9 mouse cellular contexts compared by ENCODE assay signal in the genomic region with DNA sequence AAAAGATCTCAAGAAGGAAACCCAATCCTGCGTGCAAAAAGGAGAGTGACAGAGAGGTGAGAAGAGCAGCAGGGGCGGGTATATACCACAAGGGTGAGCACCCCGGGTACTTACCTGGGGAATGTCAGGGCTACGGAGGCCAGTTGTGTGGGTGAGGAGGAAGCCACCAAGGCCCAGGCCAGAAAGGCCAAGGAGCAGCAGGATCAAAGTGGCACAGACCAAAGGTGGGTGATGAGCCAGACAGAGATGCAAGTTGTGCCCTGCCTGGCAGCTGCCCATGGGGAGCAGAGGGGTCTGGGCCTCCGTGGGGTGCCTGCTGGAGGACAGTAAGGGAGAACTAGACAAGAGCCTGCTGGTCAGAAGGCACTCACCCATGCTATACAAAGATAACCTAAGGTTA. TPM values are rescaled to one million over a fixed set of nuclear protein-coding genes. Genes with fewer than 3 reads are reported as not detected.
DNase-seq lines count a peak whose midpoint lies in the region; ATAC-seq and TF ChIP-seq lines count a peak whose summit lies in the region.
"Had no signal": no experiment of that assay in that cellular context is flagged by ENCODE, and none has a peak within 500 bp of the region (broad histone marks: within the 10 kb centered on the region; RNA-seq: fewer than 3 reads in every experiment).

No protein-coding gene starts in this region.

- H3K27ac ChIP-seq in spleen, adult 2 months (ENCODE audit: insufficient read depth, low read length): peak overlapping the region; percentile 81
- 0 out of 2 replicates have a peak overlapping the region, but pooled peaks have one; percentile 29 for H3K27ac ChIP-seq in intestine, embryonic 15.5 days
- H3K27ac ChIP-seq in stomach, embryonic 15.5 days: 0 out of 2 replicates have a peak overlapping the region, but pooled peaks have one; percentile 17

- no peaks in the 10 kb centered on the region for H3K9me3 ChIP-seq in intestine, embryonic 15.5 days
- H3K9me3 ChIP-seq in stomach, embryonic 15.5 days: no peaks in the 10 kb centered on the region

- H3K4me2 ChIP-seq in intestine, embryonic 15.5 days (replicated peaks): peak overlapping the region; percentile 81; the same call in 1 of the 2 replicates
- peak overlapping the region; percentile 70 for H3K4me2 ChIP-seq in stomach, embryonic 15.5 days

- DNase-seq in cerebellum, adult 9-11 months: peak; percentile 40
- DNase-seq in cerebellum, postnatal 4 days (ENCODE audit: low spot score in 2 of 2): no peak
- DNase-seq in spleen, adult 2 months (ENCODE audit: low read depth in 1 of 2, low spot score in 2 of 2): no peak
- no peak for DNase-seq in spleen, adult 18-20 months
- no peak for DNase-seq in right cerebral cortex, postnatal 14 days
- DNase-seq in layer of hippocampus, adult 8-10 months (ENCODE audit: low spot score in 2 of 2): no peak
- DNase-seq: adrenal gland, postnatal 14 days had no signal

- TF ChIP-seq CTCF in spleen, adult 2 months (IDR thresholded peaks at IDR 0.05; ENCODE audit: extremely low read depth, insufficient read depth, insufficient read length, insufficient replicate concordance): no peak

- 0 out of 2 replicates have a peak, but pooled peaks cover 1% of the 10 kb centered on the region for H3K36me3 ChIP-seq in spleen, adult 2 months (ENCODE audit: control insufficient read depth, insufficient read depth, low read length)
- no peaks in the 10 kb centered on the region for H3K36me3 ChIP-seq in intestine, embryonic 15.5 days
- H3K36me3 ChIP-seq in stomach, embryonic 15.5 days: no peaks in the 10 kb centered on the region

- no peak for TF ChIP-seq POLR2A in spleen, adult 2 months (IDR thresholded peaks at IDR 0.05; ENCODE audit: low read depth, low read length)

- H3K4me1 ChIP-seq in spleen, adult 2 months (ENCODE audit: control insufficient read depth, insufficient read depth, insufficient read length): peaks cover 8% of the 10 kb centered on the region
- H3K4me1 ChIP-seq in intestine, embryonic 15.5 days (replicated peaks): peaks cover 14% of the 10 kb centered on the region
- peaks cover 15% of the 10 kb centered on the region for H3K4me1 ChIP-seq in stomach, embryonic 15.5 days

- H3K4me3 ChIP-seq in spleen, adult 2 months (ENCODE audit: extremely low read depth, insufficient read depth, insufficient read length): no peak overlapping the region
- H3K4me3 ChIP-seq in intestine, embryonic 15.5 days (replicated peaks): no peak overlapping the region
- no peak overlapping the region for H3K4me3 ChIP-seq in stomach, embryonic 15.5 days (replicated peaks)

- WGBS in spleen, adult 2 months: 68% methylated on average over 5 of the region's 5 CpGs
- WGBS in intestine, embryonic 15.5 days: 89% methylated on average over 5 of the region's 5 CpGs
- 83% methylated on average over 5 of the region's 5 CpGs for WGBS in stomach, embryonic 15.5 days

- no peaks in the 10 kb centered on the region for H3K27me3 ChIP-seq in spleen, adult 2 months (ENCODE audit: control insufficient read depth, insufficient read depth, low read length)
- no peaks in the 10 kb centered on the region for H3K27me3 ChIP-seq in intestine, embryonic 15.5 days (replicated peaks)
- H3K27me3 ChIP-seq in stomach, embryonic 15.5 days (replicated peaks): no peaks in the 10 kb centered on the region

- no peak overlapping the region for H3K9ac ChIP-seq in intestine, embryonic 15.5 days
- H3K9ac ChIP-seq in stomach, embryonic 15.5 days: no peak overlapping the region

- ATAC-seq in intestine, embryonic 15.5 days: no peak
- ATAC-seq in stomach, embryonic 15.5 days (ENCODE audit: insufficient read depth, low FRiP score, low read depth): no peak

RNA-seq across cellular contexts. Expression of a gene that starts 12.4 kb away (rescaled TPM):
- polyA plus RNA-seq in spleen, adult 2 months (2012; rRNA removed): 97.0 and 109 TPM in 2 replicates
- 30.8 and 31.9 TPM in 2 replicates for polyA plus RNA-seq in intestine, embryonic 15.5 days (2015; fragmentation: Nextera tagmentation; extraction: Ambion mirVana)
- polyA plus RNA-seq in stomach, embryonic 15.5 days (2015; fragmentation: Nextera tagmentation; extraction: Ambion mirVana): 38.3 and 40.1 TPM in 2 replicates
- total RNA-seq in layer of hippocampus, adult 8-10 months (2022): 100 to 1,000 TPM; 146 to 179 (median 151) TPM

RNA-seq across cellular contexts. Expression of a gene that starts 25.8 kb away (rescaled TPM):
- 81.7 and 94.0 TPM in 2 replicates for polyA plus RNA-seq in spleen, adult 2 months (2012; rRNA removed)
- polyA plus RNA-seq in intestine, embryonic 15.5 days (2015; fragmentation: Nextera tagmentation; extraction: Ambion mirVana): 27.8 and 33.3 TPM in 2 replicates
- polyA plus RNA-seq in stomach, embryonic 15.5 days (2015; fragmentation: Nextera tagmentation; extraction: Ambion mirVana): 32.0 and 33.4 TPM in 2 replicates
- 10 to 100 TPM; 21.8 to 34.3 (median 25.6) TPM for total RNA-seq in layer of hippocampus, adult 8-10 months (2022)

RNA-seq across cellular contexts. Expression of a gene that starts 31.8 kb away (rescaled TPM):
- 21.5 and 29.9 TPM in 2 replicates for polyA plus RNA-seq in spleen, adult 2 months (2012; rRNA removed)
- 13.6 and 13.9 TPM in 2 replicates for polyA plus RNA-seq in intestine, embryonic 15.5 days (2015; fragmentation: Nextera tagmentation; extraction: Ambion mirVana)
- 15.0 and 15.1 TPM in 2 replicates for polyA plus RNA-seq in stomach, embryonic 15.5 days (2015; fragmentation: Nextera tagmentation; extraction: Ambion mirVana)
- 100 to 1,000 TPM; 137 to 173 (median 161) TPM for total RNA-seq in layer of hippocampus, adult 8-10 months (2022)

RNA-seq across cellular contexts. Expression of a gene that starts 34.7 kb away (rescaled TPM):
- 40.1 and 56.0 TPM in 2 replicates for polyA plus RNA-seq in spleen, adult 2 months (2012; rRNA removed)
- polyA plus RNA-seq in intestine, embryonic 15.5 days (2015; fragmentation: Nextera tagmentation; extraction: Ambion mirVana): 59.1 and 65.9 TPM in 2 replicates
- 60.1 and 68.3 TPM in 2 replicates for polyA plus RNA-seq in stomach, embryonic 15.5 days (2015; fragmentation: Nextera tagmentation; extraction: Ambion mirVana)
- total RNA-seq in layer of hippocampus, adult 8-10 months (2022): 10 to 100 TPM; 46.3 to 59.5 (median 56.1) TPM

RNA-seq across cellular contexts. Expression of a gene that starts 35.1 kb away (rescaled TPM):
- 7.4 and 8.6 TPM in 2 replicates for polyA plus RNA-seq in spleen, adult 2 months (2012; rRNA removed)
- 23.2 and 25.1 TPM in 2 replicates for polyA plus RNA-seq in intestine, embryonic 15.5 days (2015; fragmentation: Nextera tagmentation; extraction: Ambion mirVana)
- 28.5 and 28.8 TPM in 2 replicates for polyA plus RNA-seq in stomach, embryonic 15.5 days (2015; fragmentation: Nextera tagmentation; extraction: Ambion mirVana)
- 10 to 100 TPM; 25.6 to 44.7 (median 36.2) TPM for total RNA-seq in layer of hippocampus, adult 8-10 months (2022)

Comparison
In these comparisons a context has a peak if more than half of its experiments do, and no peak if none do; other contexts are left out.
1. H3K27ac ChIP-seq: peak in every context shown above with its lines; median percentile 81 in spleen, adult 2 months; 29 in intestine, embryonic 15.5 days; 17 in stomach, embryonic 15.5 days.